Mouse (Mus musculus) small intestine, adult 2 months (tissue): Measurements from ENCODE around the gene Ip6k3. TPM values are rescaled to one million over a fixed set of nuclear protein-coding genes. Genes with fewer than 3 reads are reported as not detected.
A peak's percentile ranks its signal among the peaks of the same experiment; 100 is the strongest.

Source experiments
- H3K27ac ChIP-seq: fragments of 200-500 bp; 2 replicates; pipeline ENCODE4 v1.5.1; 2012; ENCODE audit warnings: low read depth, low read length, control low read depth, inconsistent platforms; ENCODE audit not compliant: insufficient read depth
- H3K27me3 ChIP-seq: fragments of 200-500 bp; 2 replicates; pipeline ENCODE4 v1.6.1; 2012; ENCODE audit warnings: mild to moderate bottlenecking, moderate library complexity, low read length, inconsistent platforms; ENCODE audit not compliant: control insufficient read depth, insufficient read depth
- H3K36me3 ChIP-seq: fragments of 200-500 bp; 2 replicates; pipeline ENCODE4 v1.6.1; 2012; ENCODE audit warnings: mild to moderate bottlenecking, low read length, control low read depth, inconsistent platforms; ENCODE audit not compliant: control insufficient read depth, insufficient read depth
- H3K4me1 ChIP-seq: fragments of 200-500 bp; 2 replicates; pipeline ENCODE4 v1.6.1; 2012; ENCODE audit warnings: low read length, inconsistent platforms, mixed read lengths; ENCODE audit not compliant: control insufficient read depth, insufficient read depth, insufficient read length
- H3K4me3 ChIP-seq: fragments of 200-500 bp; 2 replicates; pipeline ENCODE4 v1.5.1; 2012; ENCODE audit warnings: low read depth, mild to moderate bottlenecking, control low read depth, inconsistent platforms, low read length, moderate library complexity
- CTCF ChIP-seq: fragments of 200-500 bp; IDR thresholded peaks from 2 replicates; pipeline ENCODE4 v1.5.1; 2012; ENCODE audit warnings: low read depth, mild to moderate bottlenecking, control low read depth, inconsistent platforms, low read length, moderate library complexity, mixed read lengths; ENCODE audit not compliant: insufficient replicate concordance, insufficient read length; ENCODE audit errors: extremely low read depth
- POLR2A ChIP-seq: fragments of 200-500 bp; IDR thresholded peaks from 2 replicates; pipeline ENCODE4 v1.6.1; 2012; ENCODE audit warnings: low read depth, mild to moderate bottlenecking, control low read depth, inconsistent platforms, low read length, moderate library complexity
- WGBS: fragments of 180-500 bp; shearing (Covaris S2); methylation state at CpG from one replicate; pipeline ENCODE4 v1.1.7; 2018; 5-methylcytosine and 5-hydroxymethylcytosine counted together
- polyA plus RNA-seq: library from polyadenylated mRNA; depleted of rRNA; stranded (reverse); fragments of >200 nt; gene quantifications from 2 replicates; pipeline ENCODE4 v1.2.3, GENCODE M21; 2012

Ip6k3 gene
- polyA plus RNA-seq, 1 experiment = not detected

DNA sequence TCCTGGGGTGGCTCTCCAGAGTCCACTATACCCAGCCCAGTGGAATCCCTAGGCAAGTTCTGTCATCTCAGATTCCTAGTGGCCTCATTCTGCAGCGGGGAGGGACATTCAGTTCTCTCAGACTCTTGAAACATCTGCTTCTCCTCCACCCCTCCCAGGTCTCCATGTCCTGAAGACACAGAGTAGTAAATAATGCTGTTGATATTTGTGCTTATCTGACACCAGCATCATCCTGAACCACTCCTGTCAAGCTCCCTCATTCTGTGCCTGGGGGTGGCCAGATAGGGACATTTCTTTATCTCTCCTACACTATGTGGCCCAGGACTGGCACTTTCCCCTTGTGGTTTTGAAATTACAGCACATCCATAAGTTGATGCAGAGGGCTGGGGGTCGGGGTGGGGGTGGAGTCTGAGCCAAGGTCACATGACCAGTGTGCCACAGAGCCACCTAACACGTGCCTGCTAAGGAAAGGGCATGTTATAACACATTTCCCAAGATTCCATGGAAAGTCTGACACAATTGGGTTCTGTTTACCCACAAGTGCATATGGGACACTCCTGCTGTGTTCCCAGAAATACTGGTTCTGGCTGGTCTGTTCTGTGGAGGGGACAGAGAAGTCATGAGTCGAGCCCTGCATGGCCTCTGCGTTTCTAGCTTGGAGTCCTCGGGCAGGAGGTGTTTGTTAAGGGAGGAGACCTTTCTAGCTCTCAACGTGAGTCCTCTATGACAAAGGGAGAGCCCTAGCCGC lies 14.4 kb downstream of the Ip6k3 start:
- 28% methylated on average over 8 of the region's 8 CpGs for WGBS
- TF ChIP-seq POLR2A (no peak), CTCF (no peak)
- no peaks in the 10 kb centered on the region for H3K36me3 ChIP-seq

DNA sequence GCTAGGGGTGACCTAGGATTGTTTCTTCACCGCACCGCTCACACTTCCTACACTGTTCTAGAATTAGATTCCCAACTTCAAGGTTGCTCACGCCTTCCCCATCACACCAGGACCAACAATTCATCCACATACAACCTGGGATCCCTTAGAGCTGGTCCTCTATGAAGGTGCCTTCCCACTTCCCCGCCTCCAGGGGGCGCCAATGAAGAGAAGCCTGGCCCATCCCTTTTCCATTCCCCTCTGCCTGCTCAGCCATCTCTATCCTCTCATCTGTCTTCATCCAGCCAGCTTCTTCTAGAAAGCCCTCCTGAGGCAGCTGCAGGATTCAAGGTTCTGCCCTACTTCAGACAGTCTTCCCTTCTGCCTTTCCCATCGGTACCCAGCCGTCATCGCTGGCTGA lies 16.2 kb downstream of the Ip6k3 start:
- peak; percentile 62 for TF ChIP-seq CTCF
- no peak for TF ChIP-seq POLR2A
- Histone ChIP-seq H3K4me3 (no peak overlapping the region), H3K27ac (no peak overlapping the region), H3K27me3 (no peaks in the 10 kb centered on the region), H3K4me1 (no peaks in the 10 kb centered on the region), H3K36me3 (no peaks in the 10 kb centered on the region)
- WGBS = 67% methylated on average over 8 of the region's 8 CpGs

More for the DNA sequence above, 14.4 kb downstream of the Ip6k3 start:
- H3K4me1 ChIP-seq = no peaks in the 10 kb centered on the region
- no peak overlapping the region for H3K4me3 ChIP-seq
- no peak overlapping the region for H3K27ac ChIP-seq
- H3K27me3 ChIP-seq = no peaks in the 10 kb centered on the region

GRCm38 (mm10) chr17:27150871-27151270 lies 16.7 kb downstream of the Ip6k3 start:
- Histone ChIP-seq H3K4me3 (no peak overlapping the region), H3K27ac (no peak overlapping the region), H3K4me1 (no peaks in the 10 kb centered on the region), H3K36me3 (no peaks in the 10 kb centered on the region), H3K27me3 (no peaks in the 10 kb centered on the region)
- no peak for TF ChIP-seq CTCF
- no peak for TF ChIP-seq POLR2A
- WGBS = 63% methylated on average over 7 of the region's 7 CpGs

GRCm38 (mm10) chr17:27146323-27146923 lies 21.2 kb downstream of the Ip6k3 start:
- Histone ChIP-seq H3K4me3 (no peak overlapping the region), H3K4me1 (0 out of 2 replicates have a peak, but pooled peaks cover 3% of the 10 kb centered on the region), H3K27me3 (no peaks in the 10 kb centered on the region), H3K27ac (no peak overlapping the region), H3K36me3 (no peaks in the 10 kb centered on the region)
- TF ChIP-seq POLR2A (no peak), CTCF (no peak)
- WGBS = 8% methylated on average over 8 of the region's 8 CpGs

DNA sequence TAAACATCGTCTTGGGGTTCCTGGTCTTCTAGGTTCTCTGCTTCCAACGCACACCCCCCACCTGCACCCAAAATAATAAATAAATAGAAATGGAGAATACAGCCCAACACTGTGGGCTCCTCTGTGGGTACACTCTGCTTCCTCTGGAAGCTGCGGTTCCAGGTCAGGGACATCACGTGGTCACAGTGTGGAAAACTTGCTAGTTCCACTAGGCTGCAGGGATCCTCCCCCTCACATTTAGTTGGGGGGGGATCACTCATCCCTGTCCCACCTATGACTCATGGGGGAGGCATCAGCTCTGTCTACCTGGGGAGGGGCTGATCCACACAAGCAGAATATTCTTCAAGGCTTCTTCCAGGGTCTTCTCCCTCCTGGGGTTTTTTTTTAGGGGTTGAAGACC lies 23.4 kb downstream of the Ip6k3 start:
- TF ChIP-seq CTCF = no peak
- 64% methylated on average over 4 of the region's 4 CpGs for WGBS
- H3K27ac ChIP-seq = no peak overlapping the region
- H3K4me1 ChIP-seq = 0 out of 2 replicates have a peak, but pooled peaks cover 3% of the 10 kb centered on the region
- H3K36me3 ChIP-seq = no peaks in the 10 kb centered on the region
- no peaks in the 10 kb centered on the region for H3K27me3 ChIP-seq
- H3K4me3 ChIP-seq = no peak overlapping the region

DNA sequence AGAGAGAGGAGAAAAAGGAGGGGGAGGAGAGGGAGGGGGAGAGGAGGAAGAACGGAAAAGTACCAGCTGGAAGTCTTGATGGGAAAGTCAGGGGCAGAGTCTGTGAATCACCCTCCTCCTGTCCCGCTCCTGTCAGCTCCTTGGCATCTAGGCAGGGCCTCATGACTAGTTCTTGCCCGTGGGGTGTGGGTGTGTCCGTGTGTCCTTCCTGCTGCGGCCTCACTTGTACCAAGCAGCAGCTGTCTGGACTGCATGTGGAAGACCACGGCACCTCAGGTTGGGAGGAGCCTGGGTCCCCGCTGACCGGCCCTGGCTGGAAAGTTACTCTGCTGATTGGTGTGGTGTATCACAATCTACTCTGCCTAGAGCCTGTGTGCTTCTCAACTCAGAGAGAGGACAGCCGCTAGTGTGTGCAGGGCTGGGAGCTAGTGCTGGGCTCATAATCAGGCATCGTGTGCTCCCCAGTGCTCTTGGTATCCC lies 25.6 kb downstream of the Ip6k3 start:
- 0 out of 2 replicates have a peak, but pooled peaks cover 3% of the 10 kb centered on the region for H3K4me1 ChIP-seq
- no peak overlapping the region for H3K4me3 ChIP-seq
- no peak overlapping the region for H3K27ac ChIP-seq
- TF ChIP-seq POLR2A (no peak), CTCF (no peak)
- no peaks in the 10 kb centered on the region for H3K36me3 ChIP-seq
- whole genome bisulfite sequencing = 13% methylated on average over 10 of the region's 10 CpGs
- H3K27me3 ChIP-seq = no peaks in the 10 kb centered on the region

GRCm38 (mm10) chr17:27140262-27140661 lies 27.3 kb downstream of the Ip6k3 start:
- 77% methylated on average over 9 of the region's 9 CpGs for WGBS
- no peaks in the 10 kb centered on the region for H3K36me3 ChIP-seq
- 0 out of 2 replicates have a peak, but pooled peaks cover 3% of the 10 kb centered on the region for H3K4me1 ChIP-seq
- no peak overlapping the region for H3K4me3 ChIP-seq
- H3K27me3 ChIP-seq = no peaks in the 10 kb centered on the region
- no peak for TF ChIP-seq CTCF
- TF ChIP-seq POLR2A = no peak
- H3K27ac ChIP-seq = no peak overlapping the region
